Mouse (Mus musculus): ENCODE measurements at regions not wholly inside any gene's neighbourhood (a gene's known extent, or its start where the extent isn't known, plus 50 kb on each side); places are given as distances from the start of the nearest gene placed in this dataset.

GRCm38 (mm10) chr10:72551561-72551960, 103.1 kb upstream of the Zwint start:
- no peak for DNase-seq (ENCODE audit: low read depth, low spot score)

GRCm38 (mm10) chr10:72573991-72574652, 80.5 kb upstream of the Zwint start:
- DNase-seq (ENCODE audit: low read depth, low spot score): no peak

DNA sequence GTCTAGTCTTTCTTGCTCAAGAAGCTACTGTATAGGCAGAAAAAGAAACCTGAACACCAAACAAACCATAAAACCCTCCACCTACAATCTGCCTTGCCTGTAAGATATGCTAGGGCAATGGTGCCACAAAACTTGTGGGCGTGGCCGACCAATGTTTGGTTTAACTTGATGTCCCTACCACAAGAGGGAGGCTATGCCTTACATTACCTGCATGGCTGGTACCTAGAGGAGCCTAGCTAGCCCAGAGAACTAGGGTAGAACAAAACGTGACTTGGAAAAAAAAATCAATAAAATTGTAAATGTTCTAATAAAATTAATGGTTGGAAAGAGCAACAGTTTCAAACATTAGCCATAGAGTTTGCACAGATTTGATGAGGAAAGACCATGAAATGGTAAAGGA, 76.9 kb upstream of the Zwint start:
- DNase-seq (ENCODE audit: low read depth, low spot score): no peak

GRCm38 (mm10) chr10:72578501-72578900, 76.1 kb upstream of the Zwint start:
- no peak for DNase-seq (ENCODE audit: low read depth, low spot score)

DNA sequence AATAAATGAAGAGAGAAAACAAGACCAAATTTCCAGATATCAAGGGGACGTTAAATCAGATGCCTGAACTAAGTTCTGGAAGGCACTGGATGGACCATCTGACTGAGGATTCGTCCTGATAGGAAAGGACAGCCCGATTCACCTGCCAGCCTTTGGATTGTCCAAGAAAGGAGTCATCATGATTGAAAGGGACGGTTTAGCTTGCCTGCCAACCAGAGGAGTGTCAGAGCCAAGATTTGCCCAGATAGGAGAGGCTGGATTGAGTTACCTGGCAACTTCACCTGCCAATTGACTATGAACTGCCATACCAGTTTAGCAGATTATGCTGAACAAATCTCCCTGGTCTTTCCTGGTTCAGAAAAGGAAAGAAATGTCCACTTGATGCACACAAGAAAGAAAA, 73.3 kb upstream of the Zwint start:
- no peak for DNase-seq (ENCODE audit: low read depth, low spot score)

- DNase-seq (ENCODE audit: low read depth, low spot score): no peak
These were observed 66.1 kb upstream of the Zwint start for GRCm38 (mm10) chr10:72588561-72588960.

GRCm38 (mm10) chr10:72593049-72593448, 61.6 kb upstream of the Zwint start:
- DNase-seq (ENCODE audit: low read depth, low spot score): peak; percentile 51
